Mouse (Mus musculus) forebrain, embryonic 13.5 days (tissue): ENCODE measurements around the gene Itgb4. TPM values are rescaled to one million over a fixed set of nuclear protein-coding genes. Genes with fewer than 3 reads are reported as not detected.

Experiments
- ATAC-seq: fragments of 200-750 bp; cut with Nextera tagmentation; 2 replicates; pipeline ENCODE4 v1.8.0; 2017
- H3K27ac ChIP-seq: fragments of 300-500 bp; sonication (generic); 2 replicates; pipeline ENCODE4 v1.5.1; 2015; ENCODE audit warnings: inconsistent platforms, mild to moderate bottlenecking, moderate library complexity
- H3K27me3 ChIP-seq: fragments of 300-500 bp; sonication (generic); 2 replicates; pipeline ENCODE4 v1.6.1; 2015; ENCODE audit warnings: mild to moderate bottlenecking, inconsistent platforms
- H3K36me3 ChIP-seq: fragments of 300-500 bp; sonication (generic); 2 replicates; pipeline ENCODE4 v1.6.1; 2015; ENCODE audit warnings: mild to moderate bottlenecking, inconsistent platforms; ENCODE audit not compliant: poor library complexity, severe bottlenecking
- H3K4me1 ChIP-seq: fragments of 300-500 bp; sonication (generic); 2 replicates; pipeline ENCODE4 v1.6.1; 2015; ENCODE audit warnings: inconsistent platforms
- H3K4me2 ChIP-seq: fragments of 300-500 bp; sonication (generic); 2 replicates; pipeline ENCODE4 v1.6.1; 2015; ENCODE audit warnings: inconsistent platforms, mild to moderate bottlenecking, moderate library complexity
- H3K4me3 ChIP-seq: fragments of 300-500 bp; sonication (generic); 2 replicates; pipeline ENCODE4 v1.5.1; 2015; ENCODE audit warnings: mild to moderate bottlenecking, inconsistent platforms
- H3K9ac ChIP-seq: fragments of 300-500 bp; sonication (generic); 2 replicates; pipeline ENCODE4 v1.6.1; 2015; ENCODE audit warnings: mild to moderate bottlenecking, inconsistent platforms
- H3K9me3 ChIP-seq: fragments of 300-500 bp; sonication (generic); replicated peaks from 2 replicates; pipeline ENCODE4 v1.6.1; 2016; ENCODE audit warnings: inconsistent platforms
- WGBS: fragments of 180-500 bp; shearing (Covaris S2); methylation state at CpG from one replicate; pipeline ENCODE4 v1.1.7; 2015; 5-methylcytosine and 5-hydroxymethylcytosine counted together
- polyA plus RNA-seq: library from polyadenylated mRNA; unstranded; fragments of >200 nt; fragmentation: Nextera tagmentation; extraction: Ambion mirVana; gene quantifications from 2 replicates; pipeline ENCODE4 v1.2.1, GENCODE M21; 2015

Gene Itgb4
- polyA plus RNA-seq, 1 experiment from 2014 or later: 0.21 TPM

DNA sequence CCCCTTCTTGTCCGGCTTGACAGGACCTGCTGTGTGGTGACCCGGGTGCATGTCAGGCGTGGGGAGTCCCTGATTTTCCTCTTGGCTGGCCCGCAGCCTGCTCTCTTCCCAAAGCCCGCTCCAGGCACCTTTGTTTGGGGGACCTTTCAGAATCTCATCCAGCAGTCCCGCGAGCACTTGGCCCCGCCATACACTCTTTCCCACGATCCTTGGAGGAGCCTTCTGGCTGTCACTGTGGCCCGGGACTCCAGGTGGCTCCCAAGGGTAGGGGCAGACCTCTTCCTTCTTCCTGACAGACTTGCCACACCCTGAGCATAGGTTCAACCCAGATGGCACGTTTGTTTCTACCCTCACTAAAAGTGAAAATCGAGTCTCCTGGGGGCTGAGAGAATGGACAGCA lies 1.0 kb downstream of the Itgb4 start:
- Histone ChIP-seq H3K9ac (no peak overlapping the region; the same call in 1 of the 2 replicates), H3K4me3 (no peak overlapping the region), H3K4me2 (peak overlapping the region; percentile 74; the same call in 1 of the 2 replicates), H3K9me3 (no peaks in the 10 kb centered on the region), H3K27me3 (peaks cover 49% of the 10 kb centered on the region), H3K27ac (no peak overlapping the region), H3K36me3 (no peaks in the 10 kb centered on the region), H3K4me1 (peaks cover 12% of the 10 kb centered on the region)
- no peak for ATAC-seq
- WGBS: 29% methylated on average over 12 of the region's 12 CpGs

DNA sequence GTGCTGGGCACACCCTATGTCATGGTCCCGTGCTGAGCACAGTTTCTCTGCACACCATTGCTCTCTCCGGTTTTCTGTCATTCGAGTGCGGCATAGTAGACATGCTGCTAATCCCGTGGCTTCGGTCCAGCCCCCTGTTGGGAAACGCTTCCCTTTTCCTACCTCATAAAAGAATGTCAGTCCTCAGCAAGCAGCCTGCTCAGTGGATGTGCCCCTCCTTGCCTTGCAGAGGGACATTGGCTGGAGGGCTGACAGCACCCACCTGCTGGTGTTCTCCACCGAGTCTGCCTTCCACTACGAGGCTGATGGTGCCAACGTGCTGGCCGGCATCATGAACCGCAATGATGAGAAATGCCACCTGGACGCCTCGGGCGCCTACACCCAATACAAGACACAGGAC lies 8.0 kb downstream of the Itgb4 start:
- no peaks in the 10 kb centered on the region for H3K4me1 ChIP-seq
- peaks cover 5% of the 10 kb centered on the region; the same call in 1 of the 2 replicates for H3K27me3 ChIP-seq
- no peak for ATAC-seq
- no peak overlapping the region for H3K9ac ChIP-seq
- H3K27ac ChIP-seq: no peak overlapping the region
- no peak overlapping the region for H3K4me3 ChIP-seq
- H3K4me2 ChIP-seq: no peak overlapping the region
- 91% methylated on average over 15 of the region's 15 CpGs for WGBS
- no peaks in the 10 kb centered on the region for H3K9me3 ChIP-seq
- no peaks in the 10 kb centered on the region for H3K36me3 ChIP-seq

DNA sequence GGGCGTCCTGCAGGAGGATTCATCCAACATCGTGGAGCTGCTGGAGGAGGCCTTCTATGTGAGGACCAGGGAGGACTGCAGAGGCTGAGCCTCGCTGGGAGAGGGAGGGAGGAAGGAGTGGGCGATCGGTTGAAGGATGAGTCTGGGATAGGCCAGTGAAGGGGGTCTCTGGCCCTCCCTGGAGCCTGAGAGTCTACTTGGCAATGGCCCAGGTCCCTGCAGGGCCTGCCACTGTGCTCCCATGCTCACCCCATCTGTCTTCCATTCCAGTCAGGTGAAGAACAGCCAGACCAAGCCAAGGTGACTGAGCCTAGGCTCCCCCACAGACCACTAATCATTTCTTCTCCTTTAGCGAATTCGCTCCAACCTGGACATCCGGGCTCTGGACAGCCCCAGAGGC lies 8.8 kb downstream of the Itgb4 start:
- 88% methylated on average over 8 of the region's 8 CpGs for WGBS
- ATAC-seq: no peak

DNA sequence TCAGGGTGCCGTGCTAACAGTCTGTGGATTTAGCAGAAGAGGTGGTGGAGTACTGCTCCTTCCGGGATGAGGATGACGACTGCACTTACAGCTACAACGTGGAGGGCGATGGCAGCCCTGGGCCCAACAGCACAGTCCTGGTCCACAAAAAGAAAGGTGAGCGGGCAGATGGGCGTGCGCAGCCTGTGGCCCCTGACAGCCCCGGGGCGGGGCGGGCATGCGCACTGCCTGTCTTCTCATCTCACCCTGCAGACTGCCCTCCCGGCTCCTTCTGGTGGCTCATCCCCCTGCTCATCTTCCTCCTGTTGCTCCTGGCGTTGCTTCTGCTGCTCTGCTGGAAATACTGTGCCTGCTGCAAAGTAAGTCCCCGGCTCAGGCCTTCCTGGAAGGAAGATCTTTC lies 15.2 kb downstream of the Itgb4 start:
- H3K9me3 ChIP-seq: no peaks in the 10 kb centered on the region
- H3K4me3 ChIP-seq: no peak overlapping the region
- 0 out of 2 replicates have a peak, but pooled peaks cover 4% of the 10 kb centered on the region for H3K27me3 ChIP-seq
- H3K27ac ChIP-seq: no peak overlapping the region
- no peak overlapping the region for H3K4me2 ChIP-seq
- H3K9ac ChIP-seq: no peak overlapping the region
- no peaks in the 10 kb centered on the region for H3K4me1 ChIP-seq
- H3K36me3 ChIP-seq: no peaks in the 10 kb centered on the region
- ATAC-seq: no peak
- 38% methylated on average over 12 of the region's 15 CpGs for WGBS

More for the DNA sequence above, 8.8 kb downstream of the Itgb4 start:
- Histone ChIP-seq H3K4me2 (no peak overlapping the region), H3K4me3 (no peak overlapping the region), H3K4me1 (no peaks in the 10 kb centered on the region), H3K36me3 (no peaks in the 10 kb centered on the region), H3K9me3 (no peaks in the 10 kb centered on the region), H3K27ac (no peak overlapping the region), H3K27me3 (0 out of 2 replicates have a peak, but pooled peaks cover under 1% of the 10 kb centered on the region), H3K9ac (no peak overlapping the region)

DNA sequence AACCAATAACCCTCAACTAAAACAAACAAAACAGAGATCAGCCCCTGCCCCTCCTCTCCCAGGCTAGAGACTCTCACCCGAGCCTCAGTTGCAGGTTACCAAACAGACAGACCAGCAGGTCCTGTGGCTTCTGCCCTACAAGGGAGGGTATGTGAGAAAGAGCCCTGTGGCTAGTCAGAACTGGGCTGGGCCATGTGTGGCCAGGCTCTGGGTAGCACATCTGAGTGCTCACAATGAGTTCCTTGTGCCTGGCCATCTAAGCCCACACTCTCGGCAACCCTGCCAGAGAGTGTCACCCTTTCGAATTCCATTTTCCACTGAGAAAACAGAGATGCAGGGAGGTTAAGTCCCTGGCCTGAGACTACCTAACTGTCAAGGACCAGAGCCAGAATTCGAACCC lies 17.6 kb downstream of the Itgb4 start:
- H3K4me3 ChIP-seq: no peak overlapping the region
- 64% methylated on average over 4 of the region's 4 CpGs for WGBS
- H3K9me3 ChIP-seq: no peaks in the 10 kb centered on the region
- H3K4me1 ChIP-seq: no peaks in the 10 kb centered on the region
- ATAC-seq: no peak
- H3K4me2 ChIP-seq: no peak overlapping the region
- H3K27me3 ChIP-seq: 0 out of 2 replicates have a peak, but pooled peaks cover 4% of the 10 kb centered on the region
- H3K36me3 ChIP-seq: no peaks in the 10 kb centered on the region
- H3K9ac ChIP-seq: no peak overlapping the region
- no peak overlapping the region for H3K27ac ChIP-seq

DNA sequence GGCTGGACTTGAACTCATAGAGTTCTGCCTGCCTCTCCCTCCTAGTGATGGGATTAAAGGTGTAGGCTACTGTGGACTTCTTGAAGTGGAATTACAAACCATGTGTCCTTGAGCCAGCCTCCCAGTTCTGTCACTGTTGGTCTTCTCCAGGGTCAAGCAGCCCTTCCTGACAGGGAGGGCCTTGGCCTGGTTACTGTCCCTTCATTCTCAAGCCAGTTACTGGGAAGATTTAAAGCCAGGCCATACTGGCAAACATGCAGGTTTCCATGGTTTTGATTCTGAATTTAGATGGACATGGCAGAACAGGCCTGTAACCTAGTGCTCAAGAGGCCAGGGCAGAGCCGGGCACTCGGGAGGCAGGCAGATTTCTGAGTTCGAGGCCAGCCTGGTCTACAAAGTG lies 20.7 kb downstream of the Itgb4 start:
- no peak overlapping the region for H3K27ac ChIP-seq
- H3K27me3 ChIP-seq: peaks cover 4% of the 10 kb centered on the region
- no peak overlapping the region for H3K4me2 ChIP-seq
- no peaks in the 10 kb centered on the region for H3K9me3 ChIP-seq
- no peaks in the 10 kb centered on the region for H3K36me3 ChIP-seq
- no peak overlapping the region for H3K9ac ChIP-seq
- 91% methylated on average over 3 of the region's 3 CpGs for WGBS
- 0 out of 2 replicates have a peak, but pooled peaks cover 1% of the 10 kb centered on the region for H3K4me1 ChIP-seq
- no peak for ATAC-seq
- H3K4me3 ChIP-seq: no peak overlapping the region

DNA sequence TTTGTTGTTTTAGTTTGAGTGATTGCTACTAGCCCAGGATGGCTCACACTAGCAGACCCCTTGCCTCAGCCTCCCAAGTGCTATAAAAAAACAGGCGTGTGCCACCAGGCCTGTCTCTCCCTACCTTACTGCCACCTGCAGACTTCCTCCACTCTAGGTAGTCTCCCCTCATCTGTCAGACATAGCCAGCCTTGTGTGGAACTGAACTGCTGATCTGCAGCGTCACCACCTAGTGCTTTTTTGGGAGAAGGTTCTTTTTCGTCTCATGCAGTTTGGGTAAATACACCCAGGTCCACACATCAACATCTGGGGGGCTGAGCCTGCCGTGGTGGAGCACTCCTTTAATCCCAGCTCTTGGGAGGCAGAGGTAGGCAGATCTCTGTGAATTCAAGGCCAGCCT lies 22.5 kb downstream of the Itgb4 start:
- no peaks in the 10 kb centered on the region for H3K36me3 ChIP-seq
- peaks cover 6% of the 10 kb centered on the region for H3K27me3 ChIP-seq
- no peak overlapping the region for H3K27ac ChIP-seq
- H3K9me3 ChIP-seq: no peaks in the 10 kb centered on the region
- H3K4me2 ChIP-seq: no peak overlapping the region
- H3K9ac ChIP-seq: no peak overlapping the region
- H3K4me3 ChIP-seq: no peak overlapping the region
- 0 out of 2 replicates have a peak, but pooled peaks cover 6% of the 10 kb centered on the region for H3K4me1 ChIP-seq
- no peak for ATAC-seq
- WGBS: 86% methylated on average over 4 of the region's 4 CpGs

DNA sequence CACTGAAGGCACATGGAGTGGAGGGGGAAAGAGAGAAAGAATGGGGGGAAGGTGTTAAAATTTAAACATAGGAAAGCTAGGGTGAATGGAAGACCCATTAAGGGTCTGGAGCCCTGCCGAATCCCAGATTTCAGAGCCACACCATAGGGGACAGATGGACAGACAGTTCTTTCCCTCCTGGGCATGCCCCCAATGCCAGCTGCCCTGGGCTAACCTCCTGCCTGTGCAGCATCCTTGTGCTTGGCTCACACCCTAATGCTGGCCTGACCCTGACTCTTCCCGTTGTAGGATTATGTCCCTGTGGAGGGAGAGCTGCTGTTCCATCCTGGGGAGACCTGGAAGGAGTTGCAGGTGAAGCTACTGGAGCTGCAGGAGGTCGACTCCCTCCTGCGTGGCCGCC lies 23.2 kb downstream of the Itgb4 start:
- H3K27ac ChIP-seq: no peak overlapping the region
- H3K4me2 ChIP-seq: no peak overlapping the region
- no peaks in the 10 kb centered on the region for H3K9me3 ChIP-seq
- no peak overlapping the region for H3K9ac ChIP-seq
- H3K4me1 ChIP-seq: 0 out of 2 replicates have a peak, but pooled peaks cover 6% of the 10 kb centered on the region
- WGBS: 77% methylated on average over 5 of the region's 5 CpGs
- ATAC-seq: no peak
- no peaks in the 10 kb centered on the region for H3K36me3 ChIP-seq
- H3K4me3 ChIP-seq: no peak overlapping the region
- peaks cover 6% of the 10 kb centered on the region for H3K27me3 ChIP-seq

DNA sequence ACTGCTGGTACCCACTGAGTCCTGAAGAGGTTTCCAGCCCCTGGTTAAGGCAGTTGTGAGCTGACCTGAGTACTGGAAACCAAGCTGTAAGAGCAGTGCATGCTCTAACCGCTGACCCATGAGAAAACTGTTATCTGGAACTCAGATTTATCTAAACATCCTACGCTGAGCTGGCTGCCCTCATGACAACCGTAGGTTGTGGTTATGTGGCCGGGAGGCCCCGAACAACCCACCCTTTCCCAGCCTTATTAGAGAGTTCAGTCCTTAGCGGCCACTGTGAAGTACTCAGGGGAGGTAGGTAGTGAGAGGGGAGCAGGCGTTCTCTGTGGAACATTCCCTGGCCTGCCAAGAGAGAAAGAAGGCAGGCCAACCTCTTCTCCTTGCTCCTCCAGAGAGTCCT lies 24.5 kb downstream of the Itgb4 start:
- Histone ChIP-seq H3K27ac (no peak overlapping the region), H3K36me3 (no peaks in the 10 kb centered on the region), H3K9ac (no peak overlapping the region), H3K27me3 (peaks cover 6% of the 10 kb centered on the region), H3K4me3 (no peak overlapping the region), H3K4me2 (no peak overlapping the region), H3K9me3 (no peaks in the 10 kb centered on the region), H3K4me1 (0 out of 2 replicates have a peak, but pooled peaks cover 6% of the 10 kb centered on the region)
- ATAC-seq: no peak
- WGBS: 88% methylated on average over 7 of the region's 7 CpGs

DNA sequence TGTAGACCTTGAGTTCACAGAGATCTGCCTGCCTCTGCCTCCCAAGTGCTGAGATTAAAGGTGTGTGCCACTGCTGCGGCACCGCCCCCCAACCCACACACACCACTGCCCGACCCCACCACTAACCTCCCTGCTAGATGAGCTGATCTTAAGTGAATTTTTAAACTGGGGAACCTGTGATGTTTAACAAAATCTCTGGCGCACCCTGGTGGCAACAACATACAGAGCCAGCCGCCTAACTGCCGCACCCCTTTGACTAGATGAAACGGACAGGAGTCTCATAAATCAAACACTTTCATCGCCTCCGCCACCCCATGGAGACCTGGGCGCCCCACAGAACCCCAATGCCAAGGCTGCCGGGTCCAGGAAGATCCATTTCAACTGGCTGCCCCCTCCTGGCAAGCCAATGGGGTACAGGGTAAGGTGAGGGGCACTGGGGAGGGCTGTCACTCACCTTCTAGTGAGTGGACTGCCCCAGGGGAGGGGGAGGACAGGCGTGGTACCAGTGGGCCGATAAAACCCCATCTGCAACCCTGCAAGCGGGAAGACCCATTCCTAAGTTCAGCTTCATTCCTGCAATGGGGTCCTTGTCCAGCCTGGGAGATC lies 25.1 kb downstream of the Itgb4 start:
- WGBS: 27% methylated on average over 14 of the region's 14 CpGs
- Histone ChIP-seq H3K9me3 (no peaks in the 10 kb centered on the region), H3K36me3 (no peaks in the 10 kb centered on the region), H3K4me3 (no peak overlapping the region), H3K27ac (no peak overlapping the region), H3K27me3 (peaks cover 6% of the 10 kb centered on the region), H3K9ac (no peak overlapping the region), H3K4me2 (no peak overlapping the region), H3K4me1 (peaks cover 8% of the 10 kb centered on the region)
- 0 out of 2 replicates have a peak, but pooled peaks have one; percentile 21 for ATAC-seq

DNA sequence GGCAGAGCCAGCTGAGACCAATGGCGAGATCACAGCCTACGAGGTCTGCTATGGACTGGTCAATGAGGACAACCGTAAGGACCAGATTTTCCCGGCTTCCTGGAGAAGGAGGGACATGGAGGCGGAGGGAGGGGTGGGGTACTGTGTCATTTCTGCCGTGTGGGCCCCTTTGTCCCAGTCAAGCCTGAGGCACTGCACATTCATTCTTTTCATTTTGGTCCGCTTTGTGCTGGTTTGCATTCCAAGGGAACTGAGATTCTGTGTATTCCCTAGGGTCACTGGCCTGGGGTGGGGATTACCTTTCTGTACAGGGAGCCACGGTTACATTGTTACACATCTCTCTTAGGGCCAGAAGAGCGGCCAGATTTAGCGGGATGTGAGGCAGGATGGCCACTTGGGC lies 26.1 kb downstream of the Itgb4 start:
- WGBS: 14% methylated on average over 10 of the region's 10 CpGs
- no peaks in the 10 kb centered on the region for H3K36me3 ChIP-seq
- H3K27ac ChIP-seq: no peak overlapping the region
- no peak overlapping the region for H3K9ac ChIP-seq
- H3K4me1 ChIP-seq: peaks cover 17% of the 10 kb centered on the region
- H3K27me3 ChIP-seq: peaks cover 6% of the 10 kb centered on the region
- H3K4me3 ChIP-seq: no peak overlapping the region
- no peak for ATAC-seq
- no peak overlapping the region for H3K4me2 ChIP-seq
- H3K9me3 ChIP-seq: no peaks in the 10 kb centered on the region

DNA sequence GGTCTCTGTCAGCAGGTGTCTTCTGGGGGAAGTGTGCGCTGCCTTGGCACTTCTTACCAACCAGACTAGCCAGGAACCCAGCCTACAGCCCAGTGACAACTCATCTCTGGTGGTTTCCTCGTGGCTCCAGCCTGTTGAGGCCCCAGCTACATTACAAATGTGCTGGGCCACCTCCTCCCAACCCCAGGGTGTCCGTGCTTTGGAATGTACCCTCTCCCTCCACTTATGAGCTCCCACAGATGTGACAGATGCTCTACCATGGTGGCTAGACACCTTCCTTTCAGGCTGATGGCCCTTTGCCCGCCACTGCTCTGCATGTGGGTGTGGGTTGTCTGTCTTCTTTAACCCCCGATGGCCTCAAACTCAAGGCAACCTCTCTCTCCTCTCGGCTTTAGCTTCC lies 27.2 kb downstream of the Itgb4 start:
- H3K9me3 ChIP-seq: no peaks in the 10 kb centered on the region
- H3K27ac ChIP-seq: no peak overlapping the region
- H3K4me3 ChIP-seq: no peak overlapping the region
- H3K27me3 ChIP-seq: peaks cover 6% of the 10 kb centered on the region
- no peak for ATAC-seq
- H3K4me2 ChIP-seq: no peak overlapping the region
- peaks cover 17% of the 10 kb centered on the region for H3K4me1 ChIP-seq
- 71% methylated on average over 6 of the region's 6 CpGs for WGBS
- H3K9ac ChIP-seq: no peak overlapping the region
- no peaks in the 10 kb centered on the region for H3K36me3 ChIP-seq

DNA sequence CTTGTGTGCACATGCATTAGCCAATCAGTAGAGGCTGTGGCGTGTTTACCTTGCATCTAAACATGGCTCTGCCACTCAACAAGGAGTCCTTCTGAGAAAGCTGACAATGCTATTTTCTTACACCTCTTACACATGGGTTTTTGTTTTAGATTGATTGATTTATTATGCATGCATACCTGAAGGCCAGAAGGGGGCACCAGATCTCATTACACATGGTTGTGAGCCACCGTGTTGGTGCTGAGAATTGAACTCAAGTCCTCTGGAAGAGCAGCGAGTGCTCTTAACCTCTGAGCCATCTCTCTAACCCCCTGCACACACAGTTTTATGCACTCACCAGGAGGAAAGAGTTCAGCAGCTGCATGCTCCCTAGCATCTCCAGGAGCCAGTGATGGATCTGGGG lies 28.4 kb downstream of the Itgb4 start:
- Histone ChIP-seq H3K9me3 (no peaks in the 10 kb centered on the region), H3K4me1 (peaks cover 17% of the 10 kb centered on the region), H3K9ac (no peak overlapping the region), H3K27me3 (peaks cover 6% of the 10 kb centered on the region), H3K36me3 (peaks cover 9% of the 10 kb centered on the region), H3K4me3 (no peak overlapping the region), H3K27ac (no peak overlapping the region), H3K4me2 (no peak overlapping the region)
- WGBS: 78% methylated on average over 3 of the region's 3 CpGs
- ATAC-seq: no peak
